ENCODE assay signal across 19 mouse cellular contexts in the genomic region with DNA sequence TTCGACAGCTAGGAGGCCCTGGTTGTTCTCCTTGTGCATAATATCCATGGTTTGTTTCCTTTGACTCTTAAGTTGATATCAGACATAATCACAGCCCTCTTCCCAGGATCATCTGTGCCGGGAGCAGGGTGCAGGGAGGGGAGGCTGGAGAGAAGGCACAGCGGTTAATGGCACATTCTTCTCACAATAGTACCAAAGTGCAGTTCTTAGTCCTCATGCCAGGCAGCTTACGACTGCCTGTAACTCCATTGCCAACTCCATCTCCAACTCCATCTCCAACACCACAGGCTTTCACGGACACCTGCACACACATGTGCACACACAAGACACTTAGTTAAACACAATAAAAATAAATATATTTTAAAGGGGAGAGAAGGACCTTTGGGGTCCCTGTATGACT. TPM values are rescaled to one million over a fixed set of nuclear protein-coding genes. Genes with fewer than 3 reads are reported as not detected.
DNase-seq lines count a peak whose midpoint lies in the region; ATAC-seq lines count a peak whose summit lies in the region.
"Had no signal": no experiment of that assay in that cellular context is flagged by ENCODE, and none has a peak within 500 bp of the region (broad histone marks: within the 10 kb centered on the region; RNA-seq: fewer than 3 reads in every experiment).

No protein-coding gene starts in this region.

- no peak overlapping the region for H3K4me2 ChIP-seq in hindbrain, embryonic 12.5 days (replicated peaks)
- H3K4me2 ChIP-seq in neural tube, embryonic 11.5 days (ENCODE audit: low read depth): no peak overlapping the region
- H3K4me2 ChIP-seq: forebrain, embryonic 15.5 days; heart, embryonic 11.5 days; heart, embryonic 15.5 days; hindbrain, embryonic 13.5 days had no signal

- WGBS in hindbrain, embryonic 10.5 days: 89% methylated on average over 5 of the region's 5 CpGs
- 92% methylated on average over 5 of the region's 5 CpGs for WGBS in hindbrain, embryonic 12.5 days
- 84% methylated on average over 5 of the region's 5 CpGs for WGBS in neural tube, embryonic 11.5 days

- peaks cover 4% of the 10 kb centered on the region; the same call in 1 of the 2 replicates for H3K4me1 ChIP-seq in hindbrain, embryonic 10.5 days (replicated peaks)
- H3K4me1 ChIP-seq in hindbrain, embryonic 12.5 days: no peaks in the 10 kb centered on the region
- H3K4me1 ChIP-seq in neural tube, embryonic 11.5 days (ENCODE audit: control insufficient read depth, insufficient read depth, low read length): no peaks in the 10 kb centered on the region
- H3K4me1 ChIP-seq: forebrain, embryonic 15.5 days; hindbrain, embryonic 13.5 days had no signal

- H3K27me3 ChIP-seq in hindbrain, embryonic 10.5 days (ENCODE audit: insufficient read depth, poor library complexity, severe bottlenecking): no peaks in the 10 kb centered on the region
- H3K27me3 ChIP-seq in hindbrain, embryonic 12.5 days: no peaks in the 10 kb centered on the region
- H3K27me3 ChIP-seq in neural tube, embryonic 11.5 days (ENCODE audit: control insufficient read depth, insufficient read depth, low read length): no peaks in the 10 kb centered on the region
- H3K27me3 ChIP-seq: forebrain, embryonic 15.5 days; heart, embryonic 15.5 days; hindbrain, embryonic 13.5 days had no signal

- peak; percentile 45 to 68 for DNase-seq in cerebellum, postnatal 25 days
- DNase-seq in cerebellum, postnatal 36 days: no peak
- peak; percentile 1 for DNase-seq in hindbrain, embryonic 10.5 days (ENCODE audit: low spot score)
- DNase-seq in neural tube, embryonic 11.5 days (ENCODE audit: low spot score): peak; percentile 8
- no peak for DNase-seq in neural tube, embryonic 10.5 days (ENCODE audit: extremely low spot score, low spot score)
- peak; percentile 4 for DNase-seq in urinary bladder, adult 2 months (ENCODE audit: low spot score)
- DNase-seq in urinary bladder, postnatal 10 days (ENCODE audit: low spot score): no peak
- DNase-seq: adrenal gland, postnatal 14 days; heart, adult 18-20 months had no signal

- H3K27ac ChIP-seq in hindbrain, embryonic 10.5 days: no peak overlapping the region
- H3K27ac ChIP-seq in hindbrain, embryonic 12.5 days: no peak overlapping the region
- H3K27ac ChIP-seq in neural tube, embryonic 11.5 days (ENCODE audit: low read depth, low read length): no peak overlapping the region
- H3K27ac ChIP-seq: embryonic facial prominence, embryonic 10.5 days; forebrain, embryonic 15.5 days; heart, embryonic 15.5 days; hindbrain, embryonic 13.5 days; hindbrain, postnatal 0 days had no signal

- no peak for ATAC-seq in hindbrain, embryonic 12.5 days (ENCODE audit: low FRiP score)
- no peak for ATAC-seq in neural tube, embryonic 11.5 days (ENCODE audit: insufficient read depth, low FRiP score, low TSS enrichment)
- ATAC-seq: activated CD4-positive, CD25-positive, alpha-beta regulatory T cell, adult 4 months; forebrain, embryonic 15.5 days; hindbrain, postnatal 0 days; intestine, embryonic 16.5 days; Patski had no signal

- no peaks in the 10 kb centered on the region for H3K9me3 ChIP-seq in hindbrain, embryonic 10.5 days
- H3K9me3 ChIP-seq in hindbrain, embryonic 12.5 days (replicated peaks): no peaks in the 10 kb centered on the region
- H3K9me3 ChIP-seq in neural tube, embryonic 11.5 days (ENCODE audit: control insufficient read depth, low read length): no peaks in the 10 kb centered on the region
- H3K9me3 ChIP-seq: embryonic facial prominence, embryonic 10.5 days; forebrain, embryonic 15.5 days; heart, embryonic 15.5 days; hindbrain, embryonic 13.5 days had no signal

- no peak overlapping the region for H3K9ac ChIP-seq in hindbrain, embryonic 12.5 days
- no peak overlapping the region for H3K9ac ChIP-seq in neural tube, embryonic 11.5 days (ENCODE audit: low read length)
- H3K9ac ChIP-seq: forebrain, embryonic 15.5 days; heart, embryonic 15.5 days; hindbrain, embryonic 13.5 days had no signal

- no peak overlapping the region for H3K4me3 ChIP-seq in hindbrain, embryonic 10.5 days
- no peak overlapping the region for H3K4me3 ChIP-seq in hindbrain, embryonic 12.5 days
- no peak overlapping the region for H3K4me3 ChIP-seq in neural tube, embryonic 11.5 days (ENCODE audit: low read depth, low read length)
- H3K4me3 ChIP-seq: embryonic facial prominence, embryonic 10.5 days; forebrain, embryonic 15.5 days; heart, embryonic 15.5 days; hindbrain, embryonic 13.5 days had no signal

- no peaks in the 10 kb centered on the region for H3K36me3 ChIP-seq in hindbrain, embryonic 10.5 days
- H3K36me3 ChIP-seq in hindbrain, embryonic 12.5 days: no peaks in the 10 kb centered on the region
- H3K36me3 ChIP-seq in neural tube, embryonic 11.5 days (ENCODE audit: control insufficient read depth, insufficient read depth, low read length): no peaks in the 10 kb centered on the region
- H3K36me3 ChIP-seq: embryonic facial prominence, embryonic 10.5 days; forebrain, embryonic 15.5 days; heart, embryonic 15.5 days; hindbrain, embryonic 13.5 days had no signal

RNA-seq across cellular contexts. Expression of gene Phactr3, which starts 11.8 kb away (rescaled TPM):
- 7.1 and 11.1 TPM in 2 replicates for polyA plus RNA-seq in hindbrain, embryonic 10.5 days (2016; fragmentation: Nextera tagmentation; extraction: Ambion mirVana)
- 17.4 and 20.9 TPM in 2 replicates for polyA plus RNA-seq in hindbrain, embryonic 12.5 days (2016; fragmentation: Nextera tagmentation; extraction: Ambion mirVana)
- 11.4 and 14.7 TPM in 2 replicates for polyA plus RNA-seq in neural tube, embryonic 11.5 days (2014; fragmentation: Nextera tagmentation; extraction: Ambion mirVana)
- 0.66 and 1.6 TPM in 2 replicates for polyA plus RNA-seq in urinary bladder, adult 2 months (2012; rRNA removed)
- polyA plus RNA-seq: Patski had no signal

RNA-seq across cellular contexts. Expression of gene Zfp931, which starts 52.3 kb away (rescaled TPM):
- polyA plus RNA-seq in hindbrain, embryonic 10.5 days (2016; fragmentation: Nextera tagmentation; extraction: Ambion mirVana): 12.6 and 17.3 TPM in 2 replicates
- polyA plus RNA-seq in hindbrain, embryonic 12.5 days (2016; fragmentation: Nextera tagmentation; extraction: Ambion mirVana): 12.0 and 14.8 TPM in 2 replicates
- 11.6 and 11.7 TPM in 2 replicates for polyA plus RNA-seq in neural tube, embryonic 11.5 days (2014; fragmentation: Nextera tagmentation; extraction: Ambion mirVana)
- polyA plus RNA-seq in urinary bladder, adult 2 months (2012; rRNA removed): 13.0 and 13.5 TPM in 2 replicates

Comparison
In these comparisons a context has a peak if more than half of its experiments do, and no peak if none do; other contexts are left out.
1. DNase-seq: peak in cerebellum, postnatal 25 days (2 of 2), hindbrain, embryonic 10.5 days (single experiment), neural tube, embryonic 11.5 days (single experiment) and urinary bladder, adult 2 months (single experiment); none in cerebellum, postnatal 36 days (0 of 2), neural tube, embryonic 10.5 days (single experiment) and urinary bladder, postnatal 10 days (single experiment).